Mouse (Mus musculus): ENCODE measurements around the gene Ptprt. TPM values are rescaled to one million over a fixed set of nuclear protein-coding genes. Genes with fewer than 3 reads are reported as not detected.
"Not testable (repeated sequence)": the region's sequence is repeated elsewhere in the genome, so short reads cannot be mapped to it uniquely, and the experiment has no call there.

The Ptprt gene
- polyA plus RNA-seq, 1 experiment from 2014 or later: 4.6 TPM

DNA sequence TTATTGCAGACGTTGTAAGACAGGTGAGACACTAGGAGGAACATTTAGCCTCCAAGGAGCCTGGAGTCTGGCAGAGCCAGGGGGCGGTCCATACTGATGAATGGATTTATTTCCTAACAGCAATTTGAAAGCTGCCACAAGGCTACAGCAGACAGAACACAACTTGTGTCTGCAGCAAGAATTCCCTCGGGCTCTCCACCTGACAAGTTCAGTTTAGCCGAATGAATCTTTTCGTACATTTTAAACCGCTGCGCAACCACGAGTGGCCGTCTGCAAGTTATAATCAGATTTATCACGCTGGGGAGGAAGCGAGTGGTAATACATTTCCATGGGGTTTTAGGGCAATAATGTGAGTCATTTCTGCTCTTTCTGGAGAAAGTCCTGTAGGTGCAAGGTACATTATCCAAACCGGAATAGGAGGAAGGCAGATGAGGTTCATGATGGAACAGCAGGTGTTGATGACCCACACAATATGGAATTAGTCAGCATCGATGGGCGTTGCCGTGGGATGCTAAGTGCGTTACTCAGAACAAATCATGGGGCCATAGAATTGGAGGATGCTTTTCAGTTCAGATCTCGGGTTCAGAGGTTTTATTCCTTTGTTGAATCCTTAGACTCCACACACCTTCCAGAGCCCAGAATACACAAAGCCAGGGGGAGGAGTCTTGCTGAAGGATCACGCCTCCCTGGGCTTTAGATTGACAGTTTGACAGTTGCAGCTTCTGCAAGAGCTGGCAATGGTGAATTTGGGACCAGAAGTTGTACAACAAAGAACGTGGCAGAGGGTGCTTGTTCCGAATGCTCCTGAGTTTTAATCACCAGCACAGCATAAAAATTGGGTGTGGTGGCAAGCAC is 478.1 kb downstream of the Ptprt start:
- Histone ChIP-seq H3K4me3 (ENCODE audit: low read length) (no peak overlapping the region), H3K4me1 (ENCODE audit: control insufficient read depth, insufficient read depth, low read length) (no peaks in the 10 kb centered on the region), H3K9me3 (ENCODE audit: control insufficient read depth, low read length) (no peaks in the 10 kb centered on the region), H3K4me2 (replicated peaks; ENCODE audit: low read depth, low read length) (no peak overlapping the region), H3K9ac (ENCODE audit: low read depth, low read length) (no peak overlapping the region), H3K36me3 (ENCODE audit: control insufficient read depth, insufficient read depth, low read length) (no peaks in the 10 kb centered on the region), H3K27ac (ENCODE audit: low read depth, low read length) (no peak overlapping the region), H3K27me3 (ENCODE audit: control insufficient read depth, insufficient read depth, low read length) (no peaks in the 10 kb centered on the region)
- ATAC-seq (ENCODE audit: low FRiP score, low TSS enrichment): no peak
- 84% methylated on average over 20 of the region's 20 CpGs for WGBS

- H3K4me3 ChIP-seq (ENCODE audit: low read length): no peak overlapping the region
- no peak overlapping the region for H3K4me2 ChIP-seq (replicated peaks; ENCODE audit: low read depth, low read length)
- 93% methylated on average over 2 of the region's 2 CpGs for WGBS
- H3K27me3 ChIP-seq (ENCODE audit: control insufficient read depth, insufficient read depth, low read length): no peaks in the 10 kb centered on the region
- ATAC-seq (ENCODE audit: low FRiP score, low TSS enrichment): no peak
- H3K9ac ChIP-seq (ENCODE audit: low read depth, low read length): no peak overlapping the region
- H3K27ac ChIP-seq (ENCODE audit: low read depth, low read length): no peak overlapping the region
- no peaks in the 10 kb centered on the region for H3K9me3 ChIP-seq (ENCODE audit: control insufficient read depth, low read length)
- H3K36me3 ChIP-seq (ENCODE audit: control insufficient read depth, insufficient read depth, low read length): no peaks in the 10 kb centered on the region
- H3K4me1 ChIP-seq (ENCODE audit: control insufficient read depth, insufficient read depth, low read length): no peaks in the 10 kb centered on the region
Measured at GRCm38 (mm10) chr2:162181826-162182225, 479.1 kb downstream of the Ptprt start.

GRCm38 (mm10) chr2:162172529-162172928 is 488.4 kb downstream of the Ptprt start:
- H3K27ac ChIP-seq (ENCODE audit: low read depth, low read length): no peak overlapping the region

GRCm38 (mm10) chr2:162141845-162142411 is 519.0 kb downstream of the Ptprt start:
- WGBS: 79% methylated on average over 3 of the region's 3 CpGs

More at GRCm38 (mm10) chr2:162172529-162172928, 488.4 kb downstream of the Ptprt start:
- no peak overlapping the region for H3K4me3 ChIP-seq (ENCODE audit: low read length)
- no peak for ATAC-seq (ENCODE audit: low FRiP score, low TSS enrichment)
- no peaks in the 10 kb centered on the region for H3K4me1 ChIP-seq (ENCODE audit: control insufficient read depth, insufficient read depth, low read length)
- no peak overlapping the region for H3K9ac ChIP-seq (ENCODE audit: low read depth, low read length)
- no peaks in the 10 kb centered on the region for H3K36me3 ChIP-seq (ENCODE audit: control insufficient read depth, insufficient read depth, low read length)
- H3K27me3 ChIP-seq (ENCODE audit: control insufficient read depth, insufficient read depth, low read length): no peaks in the 10 kb centered on the region
- WGBS: 71% methylated on average over 1 of the region's 1 CpGs
- no peaks in the 10 kb centered on the region for H3K9me3 ChIP-seq (ENCODE audit: control insufficient read depth, low read length)
- no peak overlapping the region for H3K4me2 ChIP-seq (replicated peaks; ENCODE audit: low read depth, low read length)

DNA sequence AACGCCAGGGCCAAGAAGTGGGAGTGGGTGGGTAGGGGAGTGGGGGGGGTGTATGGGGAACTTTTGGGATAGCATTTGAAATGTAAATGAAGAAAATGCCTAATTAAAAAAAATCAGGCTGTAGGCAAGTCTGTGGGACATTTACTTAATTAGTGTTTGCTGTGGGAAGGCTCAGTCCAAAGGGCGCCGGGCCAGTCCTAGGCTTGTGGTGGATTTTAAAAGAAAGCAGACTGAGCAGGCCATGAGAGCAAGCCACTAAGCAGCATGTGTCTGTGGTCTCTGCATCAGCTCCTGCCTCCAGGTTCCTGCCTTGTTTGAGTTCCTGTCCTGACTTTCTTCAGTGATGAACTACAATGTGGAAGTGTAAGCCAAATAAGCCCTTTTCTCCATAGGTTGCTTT is 524.8 kb downstream of the Ptprt start:
- H3K4me1 ChIP-seq (ENCODE audit: control insufficient read depth, insufficient read depth, low read length); ATAC-seq (ENCODE audit: low FRiP score, low TSS enrichment); H3K9ac ChIP-seq (ENCODE audit: low read depth, low read length); H3K4me2 ChIP-seq (replicated peaks; ENCODE audit: low read depth, low read length); H3K9me3 ChIP-seq (ENCODE audit: control insufficient read depth, low read length); H3K27ac ChIP-seq (ENCODE audit: low read depth, low read length); H3K36me3 ChIP-seq (ENCODE audit: control insufficient read depth, insufficient read depth, low read length); H3K27me3 ChIP-seq (ENCODE audit: control insufficient read depth, insufficient read depth, low read length); H3K4me3 ChIP-seq (ENCODE audit: low read length): not testable (repeated sequence)
- 83% methylated on average over 3 of the region's 3 CpGs for WGBS

More at GRCm38 (mm10) chr2:162141845-162142411, 519.0 kb downstream of the Ptprt start:
- no peak overlapping the region for H3K4me3 ChIP-seq (ENCODE audit: low read length)
- H3K4me1 ChIP-seq (ENCODE audit: control insufficient read depth, insufficient read depth, low read length): no peaks in the 10 kb centered on the region
- H3K4me2 ChIP-seq (replicated peaks; ENCODE audit: low read depth, low read length): no peak overlapping the region
- H3K27me3 ChIP-seq (ENCODE audit: control insufficient read depth, insufficient read depth, low read length): no peaks in the 10 kb centered on the region
- no peak for ATAC-seq (ENCODE audit: low FRiP score, low TSS enrichment)
- no peak overlapping the region for H3K27ac ChIP-seq (ENCODE audit: low read depth, low read length)
- no peaks in the 10 kb centered on the region for H3K36me3 ChIP-seq (ENCODE audit: control insufficient read depth, insufficient read depth, low read length)
- no peak overlapping the region for H3K9ac ChIP-seq (ENCODE audit: low read depth, low read length)
- no peaks in the 10 kb centered on the region for H3K9me3 ChIP-seq (ENCODE audit: control insufficient read depth, low read length)

GRCm38 (mm10) chr2:162131607-162132304 is 529.2 kb downstream of the Ptprt start:
- peak; percentile 94 for ATAC-seq (ENCODE audit: low FRiP score, low TSS enrichment)
- 68% methylated on average over 4 of the region's 4 CpGs for WGBS

DNA sequence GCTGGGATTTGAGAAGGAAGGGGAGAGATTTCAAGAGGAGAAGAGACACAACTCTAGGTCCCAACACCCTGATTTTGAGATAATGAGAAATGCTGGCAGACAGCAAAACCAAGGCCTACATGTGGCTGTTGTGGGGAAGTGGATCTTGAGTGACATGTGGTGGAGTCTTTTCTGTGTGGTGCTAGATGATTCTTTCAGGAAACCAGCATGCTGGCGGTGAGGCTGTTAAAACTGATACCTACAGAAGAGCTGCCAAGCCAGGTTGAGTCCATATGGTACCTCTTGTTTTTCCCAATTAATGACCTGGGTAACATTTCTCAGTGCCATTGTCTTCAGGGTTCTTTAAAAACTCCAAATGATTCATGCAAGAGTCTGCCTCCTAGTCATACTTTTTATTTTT is 531.1 kb downstream of the Ptprt start:
- WGBS: 89% methylated on average over 1 of the region's 1 CpGs
- no peaks in the 10 kb centered on the region for H3K4me1 ChIP-seq (ENCODE audit: control insufficient read depth, insufficient read depth, low read length)
- H3K9me3 ChIP-seq (ENCODE audit: control insufficient read depth, low read length): no peaks in the 10 kb centered on the region
- H3K4me3 ChIP-seq (ENCODE audit: low read length): no peak overlapping the region
- no peak overlapping the region for H3K27ac ChIP-seq (ENCODE audit: low read depth, low read length)
- no peak overlapping the region for H3K9ac ChIP-seq (ENCODE audit: low read depth, low read length)
- H3K4me2 ChIP-seq (replicated peaks; ENCODE audit: low read depth, low read length): no peak overlapping the region
- no peaks in the 10 kb centered on the region for H3K27me3 ChIP-seq (ENCODE audit: control insufficient read depth, insufficient read depth, low read length)
- no peaks in the 10 kb centered on the region for H3K36me3 ChIP-seq (ENCODE audit: control insufficient read depth, insufficient read depth, low read length)
- ATAC-seq (ENCODE audit: low FRiP score, low TSS enrichment): no peak

More at GRCm38 (mm10) chr2:162131607-162132304, 529.2 kb downstream of the Ptprt start:
- Histone ChIP-seq H3K9me3 (ENCODE audit: control insufficient read depth, low read length) (no peaks in the 10 kb centered on the region), H3K36me3 (ENCODE audit: control insufficient read depth, insufficient read depth, low read length) (no peaks in the 10 kb centered on the region), H3K9ac (ENCODE audit: low read depth, low read length) (no peak overlapping the region), H3K4me1 (ENCODE audit: control insufficient read depth, insufficient read depth, low read length) (no peaks in the 10 kb centered on the region), H3K4me3 (ENCODE audit: low read length) (no peak overlapping the region), H3K27me3 (ENCODE audit: control insufficient read depth, insufficient read depth, low read length) (no peaks in the 10 kb centered on the region), H3K27ac (ENCODE audit: low read depth, low read length) (peak overlapping the region; percentile 17; the same call in 1 of the 2 replicates), H3K4me2 (replicated peaks; ENCODE audit: low read depth, low read length) (no peak overlapping the region)

DNA sequence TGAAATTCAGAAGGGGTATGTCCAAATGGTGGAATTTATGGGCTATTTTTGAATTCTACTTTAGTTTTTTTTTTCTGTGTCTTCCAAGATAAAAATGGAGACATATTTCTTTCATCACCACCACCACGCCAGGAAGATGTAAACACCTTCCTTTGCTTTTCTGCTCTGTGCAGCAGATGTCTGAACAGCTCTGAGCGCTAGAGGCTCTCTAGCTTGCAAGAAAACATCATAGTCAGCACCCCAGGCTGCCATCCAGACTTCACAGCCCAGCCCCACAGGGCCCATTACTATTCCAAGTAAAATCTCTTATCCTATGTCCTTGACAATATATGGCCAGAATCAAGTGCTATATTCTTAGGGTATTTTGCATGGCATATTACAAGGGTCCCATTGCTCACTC is 542.9 kb downstream of the Ptprt start:
- no peaks in the 10 kb centered on the region for H3K36me3 ChIP-seq (ENCODE audit: control insufficient read depth, insufficient read depth, low read length)
- WGBS: 77% methylated on average over 2 of the region's 2 CpGs
- H3K4me2 ChIP-seq (replicated peaks; ENCODE audit: low read depth, low read length): no peak overlapping the region
- no peaks in the 10 kb centered on the region for H3K27me3 ChIP-seq (ENCODE audit: control insufficient read depth, insufficient read depth, low read length)
- H3K27ac ChIP-seq (ENCODE audit: low read depth, low read length): no peak overlapping the region
- no peak overlapping the region for H3K9ac ChIP-seq (ENCODE audit: low read depth, low read length)
- no peaks in the 10 kb centered on the region for H3K4me1 ChIP-seq (ENCODE audit: control insufficient read depth, insufficient read depth, low read length)
- no peak overlapping the region for H3K4me3 ChIP-seq (ENCODE audit: low read length)
- no peaks in the 10 kb centered on the region for H3K9me3 ChIP-seq (ENCODE audit: control insufficient read depth, low read length)
- no peak for ATAC-seq (ENCODE audit: low FRiP score, low TSS enrichment)

DNA sequence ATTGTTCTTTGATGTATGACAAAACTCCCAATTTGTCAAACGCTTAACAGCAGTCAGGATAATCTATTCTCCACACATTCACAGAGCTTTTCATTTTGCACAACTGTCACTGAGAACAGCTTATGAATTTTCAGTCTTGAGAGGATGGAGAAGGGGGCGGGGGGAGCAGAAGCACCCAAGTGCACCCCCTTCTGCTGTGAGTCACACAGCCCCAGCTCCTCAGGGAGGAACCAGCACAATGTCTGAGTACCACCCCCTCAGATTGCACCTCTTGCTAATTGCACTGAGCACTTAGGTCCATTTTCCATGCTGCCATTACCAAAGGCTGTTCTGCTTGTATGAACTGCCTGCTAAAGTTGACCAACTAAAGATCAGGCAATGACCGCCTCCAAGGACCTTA is 578.6 kb downstream of the Ptprt start:
- no peaks in the 10 kb centered on the region for H3K27me3 ChIP-seq (ENCODE audit: control insufficient read depth, insufficient read depth, low read length)
- no peak overlapping the region for H3K4me2 ChIP-seq (replicated peaks; ENCODE audit: low read depth, low read length)
- H3K27ac ChIP-seq (ENCODE audit: low read depth, low read length): no peak overlapping the region
- H3K9ac ChIP-seq (ENCODE audit: low read depth, low read length): no peak overlapping the region
- no peaks in the 10 kb centered on the region for H3K4me1 ChIP-seq (ENCODE audit: control insufficient read depth, insufficient read depth, low read length)
- no peaks in the 10 kb centered on the region for H3K36me3 ChIP-seq (ENCODE audit: control insufficient read depth, insufficient read depth, low read length)
- ATAC-seq (ENCODE audit: low FRiP score, low TSS enrichment): no peak
- WGBS: 85% methylated on average over 3 of the region's 3 CpGs
- H3K9me3 ChIP-seq (ENCODE audit: control insufficient read depth, low read length): no peaks in the 10 kb centered on the region
- H3K4me3 ChIP-seq (ENCODE audit: low read length): no peak overlapping the region

All from kidney, embryonic 14.5 days (tissue).